Mouse (Mus musculus) thymus, adult 2 months (tissue): Measurements from ENCODE around the gene B3galt4.

ENCODE experiments used
- CTCF ChIP-seq: fragments of 200-500 bp; IDR thresholded peaks from 2 replicates; pipeline ENCODE4 v1.5.1; 2012; ENCODE audit warnings: mild to moderate bottlenecking, control low read depth, low read length, moderate library complexity, borderline replicate concordance; ENCODE audit not compliant: control insufficient read depth, poor library complexity, insufficient read depth; ENCODE audit errors: extremely low read depth
- POLR2A ChIP-seq: fragments of 200-500 bp; IDR thresholded peaks from 2 replicates; pipeline ENCODE4 v1.6.1; 2012; ENCODE audit warnings: mild to moderate bottlenecking, low read length, control low read depth, moderate library complexity; ENCODE audit not compliant: control insufficient read depth, poor library complexity, insufficient read depth; ENCODE audit errors: extremely low read depth

- TF ChIP-seq CTCF, result no peak
- no peak for TF ChIP-seq POLR2A
These were observed 2.3 kb downstream of the B3galt4 start for GRCm38 (mm10) chr17:33948905-33949537.
